Mouse (Mus musculus) brain, embryonic 14.5 days (tissue): ENCODE results near the gene Gnai2.

Source experiments
- CTCF ChIP-seq: fragments of 200-500 bp; IDR thresholded peaks from 2 replicates; pipeline ENCODE4 v1.5.1; 2012; ENCODE audit warnings: inconsistent platforms, mild to moderate bottlenecking, moderate library complexity, borderline replicate concordance; ENCODE audit not compliant: insufficient read depth, insufficient read length; ENCODE audit errors: extremely low read depth
- POLR2A ChIP-seq: fragments of 200-500 bp; IDR thresholded peaks from 2 replicates; pipeline ENCODE4 v1.6.1; 2012; ENCODE audit warnings: mild to moderate bottlenecking, inconsistent platforms, borderline replicate concordance; ENCODE audit not compliant: poor library complexity, insufficient read depth, insufficient read length, severe bottlenecking; ENCODE audit errors: extremely low read depth

DNA sequence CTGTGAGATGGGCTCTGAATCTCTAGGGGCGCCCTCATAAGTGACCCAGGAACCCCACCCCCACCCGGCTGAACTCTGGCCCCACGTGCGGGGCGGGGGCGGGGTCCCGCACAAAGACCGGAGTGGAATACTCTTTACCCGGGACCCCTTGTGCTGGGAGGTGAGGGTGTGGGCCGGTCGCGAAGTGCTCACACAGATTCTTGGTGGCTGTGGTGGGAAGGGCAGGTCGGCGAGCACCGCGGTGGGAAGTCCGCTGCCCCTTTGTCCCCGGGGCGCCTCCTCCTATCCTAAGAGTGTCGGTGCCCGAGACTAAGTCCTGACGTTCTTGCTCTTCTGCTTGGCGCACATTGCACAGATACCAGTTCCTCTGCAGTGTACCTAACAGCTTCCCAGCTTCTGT is 65.9 kb downstream of the Gnai2 start:
- TF ChIP-seq CTCF: no peak
- TF ChIP-seq POLR2A: no peak
